Mouse (Mus musculus) ES-Bruce4 (cell line): ENCODE data around the gene Tsfm.

Source experiments
- CTCF ChIP-seq: IDR thresholded peaks from one replicate; pipeline ENCODE4 v1.8.1; 2011; ENCODE audit warnings: low read depth, low read length
- EP300 ChIP-seq: IDR thresholded peaks from 2 replicates; pipeline ENCODE4 v1.6.1; 2011; ENCODE audit warnings: low read depth, low read length; ENCODE audit not compliant: insufficient read depth
- POLR2A ChIP-seq: IDR thresholded peaks from one replicate; pipeline ENCODE4 v1.8.1; 2011; ENCODE audit warnings: low read length; ENCODE audit not compliant: insufficient read depth

DNA sequence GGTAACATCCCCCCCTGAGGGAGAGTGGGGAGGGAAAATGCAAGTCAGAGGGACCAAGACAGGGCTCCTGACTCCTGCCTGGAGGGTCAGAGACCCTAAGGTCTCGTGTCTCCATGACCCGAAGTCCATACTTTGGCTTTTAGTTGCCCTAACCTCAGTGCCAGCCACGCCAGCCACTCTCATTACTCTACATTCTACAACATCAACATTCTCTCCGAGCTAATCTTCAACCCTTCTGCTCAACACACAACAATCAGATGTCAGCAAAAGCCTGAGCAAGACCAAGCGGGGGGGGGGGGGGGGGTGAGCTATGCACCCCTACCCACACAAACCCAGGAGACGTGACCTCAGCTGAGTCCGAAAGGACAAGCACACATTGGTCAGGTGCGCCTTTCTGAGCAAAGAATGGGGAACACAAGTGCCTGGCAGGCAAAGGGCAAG, 2.7 kb upstream of the Tsfm start:
- TF ChIP-seq POLR2A (no peak), EP300 (no peak), CTCF (no peak)
